Mouse (Mus musculus): ENCODE data around the gene Txk. TPM values are rescaled to one million over a fixed set of nuclear protein-coding genes. Genes with fewer than 3 reads are reported as not detected.
A peak's percentile ranks its signal among the peaks of the same experiment; 100 is the strongest.

The Txk gene
- polyA plus RNA-seq, 1 experiment from 2014 or later: 0.74 TPM

DNA sequence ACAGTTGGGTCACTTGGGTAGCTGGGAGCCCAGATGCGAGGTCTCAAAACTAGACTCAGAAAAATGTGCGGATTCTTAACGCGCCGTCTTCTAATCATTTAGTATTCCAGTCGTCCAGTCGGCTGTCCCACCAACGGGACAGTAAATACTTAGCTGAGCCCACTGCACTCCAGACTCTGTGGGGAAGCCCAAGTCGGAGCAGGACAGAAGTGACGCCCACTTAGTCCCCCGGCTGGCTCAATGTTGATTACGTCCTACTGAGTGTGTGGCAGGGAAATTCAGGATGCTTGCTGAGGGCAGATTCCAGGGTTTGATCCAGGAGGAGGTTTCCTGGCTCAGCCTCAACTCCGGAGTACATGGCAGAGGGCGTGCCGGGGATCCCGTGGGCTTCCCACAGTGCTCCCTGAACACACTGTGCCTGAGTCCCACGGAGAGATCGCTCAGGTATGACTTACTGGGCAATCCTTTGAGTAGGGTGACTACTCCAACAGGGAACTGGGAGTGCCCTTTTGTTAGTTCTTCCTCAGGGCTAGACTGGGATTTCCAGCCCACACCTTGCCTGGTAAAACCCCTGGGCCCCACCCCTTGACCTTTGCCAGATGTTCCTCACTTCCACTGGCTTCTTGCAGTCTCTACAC lies 104.5 kb downstream of the Txk start:
- H3K4me3 ChIP-seq: peak overlapping the region; percentile 53
- peak overlapping the region; percentile 93 for H3K4me2 ChIP-seq
- no peaks in the 10 kb centered on the region for H3K36me3 ChIP-seq
- H3K4me1 ChIP-seq: peaks cover 11% of the 10 kb centered on the region; the same call in 1 of the 2 replicates
- no peaks in the 10 kb centered on the region for H3K9me3 ChIP-seq
- 7% methylated on average over 18 of the region's 18 CpGs for WGBS
- peaks cover 26% of the 10 kb centered on the region for H3K27me3 ChIP-seq
- peak; percentile 65; the same call in 1 of the 2 replicates for ATAC-seq (ENCODE audit: borderline replicate concordance, extremely low read depth, low FRiP score, low TSS enrichment)
- H3K27ac ChIP-seq: no peak overlapping the region
- peak overlapping the region; percentile 34 for H3K9ac ChIP-seq

DNA sequence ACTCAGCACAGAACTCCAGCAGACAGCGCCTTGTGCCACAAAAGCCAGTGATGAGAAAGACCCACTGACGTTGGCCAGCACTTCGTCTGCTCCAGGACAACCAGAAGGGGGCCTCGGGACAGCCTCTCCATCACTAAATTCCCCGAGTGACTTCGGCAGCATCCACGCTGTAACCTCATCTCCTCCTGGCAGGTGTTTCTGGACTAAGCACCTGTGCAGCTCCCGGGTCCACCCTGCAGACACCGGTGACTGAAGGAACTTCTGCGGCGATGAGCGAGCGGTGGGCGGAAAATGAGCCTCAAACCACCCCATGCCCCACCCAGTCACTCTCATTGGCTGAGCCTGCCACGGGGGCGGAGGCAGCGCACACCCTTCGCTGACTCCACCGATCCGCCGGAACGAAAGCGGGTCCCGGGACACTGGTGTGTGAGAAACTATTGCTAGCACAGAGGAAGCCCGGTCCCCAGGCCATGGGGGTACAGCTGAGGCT lies 105.1 kb downstream of the Txk start, which contains the start of gene Nipal1:
TSS of gene Nipal1 (plus strand) at position 378 of the 490 bp plus-strand sequence.
- Histone ChIP-seq H3K36me3 (no peaks in the 10 kb centered on the region), H3K4me2 (peak within 1 kb of the TSS; percentile 93), H3K4me1 (peaks cover 11% of the 10 kb centered on the region; the same call in 1 of the 2 replicates), H3K4me3 (peak within 1 kb of the TSS; percentile 53), H3K27me3 (peaks cover 26% of the 10 kb centered on the region), H3K9ac (peak within 1 kb of the TSS; percentile 34), H3K27ac (no peak within 1 kb of the TSS), H3K9me3 (no peaks in the 10 kb centered on the region)
- under 1% methylated on average over 25 of the region's 25 CpGs for WGBS
- ATAC-seq (ENCODE audit: borderline replicate concordance, extremely low read depth, low FRiP score, low TSS enrichment): peak; percentile 93; the same call in 1 of the 2 replicates

DNA sequence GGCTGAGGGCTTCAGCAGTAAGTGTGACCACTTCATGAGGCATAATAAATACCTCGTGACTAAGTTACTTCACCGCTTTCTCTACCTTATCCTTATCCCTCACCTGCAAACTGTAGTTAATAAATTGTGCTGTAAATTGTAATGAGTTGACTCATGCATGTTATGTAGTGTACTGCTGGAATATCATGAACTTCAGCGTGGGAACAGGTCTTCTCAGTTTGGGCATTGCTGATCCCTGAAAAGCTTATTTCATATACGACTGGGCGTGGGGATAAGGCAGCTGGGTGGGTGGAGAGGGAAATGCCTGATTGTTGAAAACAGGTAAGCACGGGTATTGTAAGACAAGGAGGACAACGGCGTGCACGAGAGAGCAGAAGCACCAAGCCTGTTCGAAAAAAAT lies 105.6 kb downstream of the Txk start:
- Histone ChIP-seq H3K4me1 (peaks cover 11% of the 10 kb centered on the region; the same call in 1 of the 2 replicates), H3K4me2 (peak overlapping the region; percentile 93), H3K4me3 (peak overlapping the region; percentile 53), H3K27ac (no peak overlapping the region), H3K36me3 (no peaks in the 10 kb centered on the region), H3K9me3 (no peaks in the 10 kb centered on the region), H3K27me3 (peaks cover 26% of the 10 kb centered on the region), H3K9ac (no peak overlapping the region)
- 31% methylated on average over 10 of the region's 10 CpGs for WGBS
- no peak for ATAC-seq (ENCODE audit: borderline replicate concordance, extremely low read depth, low FRiP score, low TSS enrichment)

DNA sequence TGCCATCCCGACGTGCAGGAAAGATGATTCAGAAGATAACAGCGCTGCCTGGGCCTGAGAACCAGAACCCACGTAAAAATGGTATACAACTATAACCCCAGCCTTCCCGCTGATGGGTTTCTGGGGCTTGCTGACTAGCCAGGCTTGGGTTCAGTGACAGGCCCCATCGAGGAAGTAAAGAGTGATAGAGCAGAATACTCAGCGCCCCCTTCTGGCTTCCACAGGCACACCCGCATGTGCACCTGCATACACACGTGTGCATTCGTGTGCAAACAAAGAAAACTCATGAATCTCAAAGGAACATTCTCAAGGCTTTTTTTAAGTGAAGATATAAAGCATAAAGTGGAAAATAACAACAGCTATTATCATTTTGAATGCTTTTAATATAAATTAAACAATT lies 106.4 kb downstream of the Txk start:
- ATAC-seq (ENCODE audit: borderline replicate concordance, extremely low read depth, low FRiP score, low TSS enrichment): no peak
- Histone ChIP-seq H3K36me3 (no peaks in the 10 kb centered on the region), H3K9ac (no peak overlapping the region), H3K27ac (no peak overlapping the region), H3K27me3 (peaks cover 26% of the 10 kb centered on the region), H3K9me3 (no peaks in the 10 kb centered on the region), H3K4me2 (no peak overlapping the region), H3K4me1 (peaks cover 11% of the 10 kb centered on the region; the same call in 1 of the 2 replicates), H3K4me3 (no peak overlapping the region)
- 34% methylated on average over 10 of the region's 10 CpGs for WGBS

Other genes starting within 250 kb of the Txk start
- 1.4 and 1.8 TPM in 2 replicates for gene Corin, start 248.3 kb downstream of the Txk start, polyA plus RNA-seq (2015; fragmentation: Nextera tagmentation; extraction: Ambion mirVana)
- gene Nfxl1, start 193.1 kb downstream of the Txk start, polyA plus RNA-seq (2015; fragmentation: Nextera tagmentation; extraction: Ambion mirVana): 15.1 and 16.7 TPM in 2 replicates
- gene Zar1, start 171.5 kb downstream of the Txk start, polyA plus RNA-seq (2015; fragmentation: Nextera tagmentation; extraction: Ambion mirVana): not detected in 2 replicates
- 0.14 and 0.16 TPM in 2 replicates for gene Gm5868, start 165.2 kb downstream of the Txk start, polyA plus RNA-seq (2015; fragmentation: Nextera tagmentation; extraction: Ambion mirVana)
- gene Cnga1, start 108.5 kb downstream of the Txk start, polyA plus RNA-seq (2015; fragmentation: Nextera tagmentation; extraction: Ambion mirVana): 0.06 TPM in 1 of 2 replicates, not detected in the other
- 0.93 and 2.0 TPM in 2 replicates for gene Nipal1, start 105.0 kb downstream of the Txk start, polyA plus RNA-seq (2015; fragmentation: Nextera tagmentation; extraction: Ambion mirVana)
- 4.4 and 4.6 TPM in 2 replicates for gene Tec, start 115.7 kb upstream of the Txk start, polyA plus RNA-seq (2015; fragmentation: Nextera tagmentation; extraction: Ambion mirVana)
- 14.4 and 15.8 TPM in 2 replicates for gene Slain2, start 161.5 kb upstream of the Txk start, polyA plus RNA-seq (2015; fragmentation: Nextera tagmentation; extraction: Ambion mirVana)
- gene Gm10135, start 221.9 kb upstream of the Txk start, polyA plus RNA-seq (2015; fragmentation: Nextera tagmentation; extraction: Ambion mirVana): not detected in 2 replicates

Data from lung, embryonic 15.5 days (tissue).